Mouse (Mus musculus): ENCODE results near the gene Neu4.
"Not testable (repeated sequence)": the region's sequence is repeated elsewhere in the genome, so short reads cannot be mapped to it uniquely, and the experiment has no call there.

DNA sequence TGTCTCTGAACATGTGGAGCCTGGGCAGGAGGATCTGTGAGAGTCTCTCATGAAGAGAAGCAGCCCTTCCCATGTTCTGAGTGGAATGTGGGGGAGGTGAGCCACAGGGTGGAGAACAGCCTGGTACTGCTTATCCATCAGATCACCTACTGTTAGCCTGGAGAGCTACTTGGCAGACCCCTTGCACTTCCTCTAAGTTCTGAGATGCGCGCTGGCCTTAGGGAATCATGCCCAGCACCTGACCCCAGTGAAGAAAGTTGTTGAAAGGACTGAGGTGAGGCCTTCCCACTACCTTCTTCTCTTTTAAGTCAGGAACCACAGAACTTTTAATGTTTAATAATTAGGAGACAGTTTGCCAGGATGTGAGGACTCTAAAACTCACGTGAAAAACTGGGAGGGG lies 28.8 kb upstream of the Neu4 start:
- TF ChIP-seq EP300, CTCF (IDR thresholded peaks at IDR 0.05; ENCODE audit: low read depth): not testable (repeated sequence)

Measured in liver, postnatal 0 days (tissue).